Mouse (Mus musculus) limb, embryonic 14.5 days (tissue): ENCODE measurements around the gene Nadk2. TPM values are rescaled to one million over a fixed set of nuclear protein-coding genes. Genes with fewer than 3 reads are reported as not detected.

Experiments
- ATAC-seq: fragments of 200-750 bp; cut with Nextera tagmentation; 2 replicates; pipeline ENCODE4 v1.8.0; 2017; ENCODE audit warnings: low read depth, moderate number of reproducible peaks, moderate TSS enrichment; ENCODE audit not compliant: low FRiP score
- DNase-seq: peaks from one replicate; pipeline ENCODE4 v3.0.0-alpha.2; 2015; ENCODE audit warnings: low spot score
- H3K27ac ChIP-seq: fragments of 300-500 bp; sonication (generic); replicated peaks from 2 replicates; pipeline ENCODE4 v1.5.1; 2014; ENCODE audit warnings: low read depth, mild to moderate bottlenecking, low read length, moderate library complexity, mixed read lengths
- H3K27me3 ChIP-seq: fragments of 300-500 bp; sonication (generic); 2 replicates; pipeline ENCODE4 v1.6.1; 2014; ENCODE audit warnings: low read length, mixed read lengths; ENCODE audit not compliant: control insufficient read depth, insufficient read depth
- H3K36me3 ChIP-seq: fragments of 300-500 bp; sonication (generic); 2 replicates; pipeline ENCODE4 v1.6.1; 2014; ENCODE audit warnings: mild to moderate bottlenecking, low read length, moderate library complexity, mixed read lengths; ENCODE audit not compliant: control insufficient read depth, insufficient read depth
- H3K4me1 ChIP-seq: fragments of 300-500 bp; sonication (generic); 2 replicates; pipeline ENCODE4 v1.6.1; 2014; ENCODE audit warnings: antibody characterized with exemption, low read length, mixed read lengths; ENCODE audit not compliant: control insufficient read depth, insufficient read depth
- H3K4me2 ChIP-seq: fragments of 300-500 bp; sonication (generic); replicated peaks from 2 replicates; pipeline ENCODE4 v1.6.1; 2014; ENCODE audit warnings: low read depth, mild to moderate bottlenecking, low read length, moderate library complexity; ENCODE audit not compliant: severe bottlenecking
- H3K4me3 ChIP-seq: fragments of 300-500 bp; sonication (generic); replicated peaks from 2 replicates; pipeline ENCODE4 v1.5.1; 2014; ENCODE audit warnings: low read length
- H3K9ac ChIP-seq: fragments of 300-500 bp; sonication (generic); 2 replicates; pipeline ENCODE4 v1.6.1; 2014; ENCODE audit warnings: mild to moderate bottlenecking, low read depth, low read length, moderate library complexity; ENCODE audit not compliant: severe bottlenecking
- H3K9me3 ChIP-seq: fragments of 300-500 bp; sonication (generic); 2 replicates; pipeline ENCODE4 v1.6.1; 2016; ENCODE audit warnings: low read length; ENCODE audit not compliant: control insufficient read depth
- POLR2A ChIP-seq: fragments of 200-500 bp; IDR thresholded peaks from 2 replicates; pipeline ENCODE4 v1.8.0; 2012; ENCODE audit warnings: inconsistent platforms, mild to moderate bottlenecking, moderate library complexity, borderline replicate concordance; ENCODE audit not compliant: insufficient read depth, insufficient read length; ENCODE audit errors: extremely low read depth
- WGBS: fragments of 180-500 bp; shearing (Covaris S2); extraction: QIAGEN DNeasy Blood & Tissue Kit; methylation state at CpG from one replicate; pipeline ENCODE4 v1.1.7; 2014; 5-methylcytosine and 5-hydroxymethylcytosine counted together
- polyA plus RNA-seq, 2 experiments: library from polyadenylated mRNA; depleted of rRNA in 1 of 2; stranded (reverse) in 1 of 2; unstranded in 1 of 2; fragments of >200 nt; fragmentation: Nextera tagmentation in 1 of 2; extraction: Ambion mirVana in 1 of 2; gene quantifications; 2 replicates each; pipeline versions ENCODE4 v1.2.1 to v1.2.3; 2012 to 2014

Gene Nadk2
- polyA plus RNA-seq, 2 experiments = 26.7 to 31.6 TPM

GRCm38 (mm10) chr15:9074139-9074538 lies 3.1 kb downstream of the Nadk2 start:
- no peaks in the 10 kb centered on the region for H3K36me3 ChIP-seq
- no peak overlapping the region for H3K27ac ChIP-seq
- TF ChIP-seq POLR2A = no peak
- H3K9ac ChIP-seq = no peak overlapping the region
- ATAC-seq = no peak
- H3K4me3 ChIP-seq = no peak overlapping the region
- WGBS = 12% methylated on average over 2 of the region's 2 CpGs
- DNase-seq = no peak
- H3K9me3 ChIP-seq = no peaks in the 10 kb centered on the region
- H3K4me1 ChIP-seq = peaks cover 26% of the 10 kb centered on the region
- no peaks in the 10 kb centered on the region for H3K27me3 ChIP-seq
- H3K4me2 ChIP-seq = no peak overlapping the region; the same call in 1 of the 2 replicates

- H3K4me1 ChIP-seq = peaks cover 29% of the 10 kb centered on the region
- TF ChIP-seq POLR2A = no peak
- H3K4me2 ChIP-seq = no peak overlapping the region
- H3K9ac ChIP-seq = no peak overlapping the region
- no peak overlapping the region for H3K4me3 ChIP-seq
- DNase-seq (no peak), ATAC-seq (no peak)
- no peak overlapping the region for H3K27ac ChIP-seq
- no peaks in the 10 kb centered on the region for H3K9me3 ChIP-seq
- 19% methylated on average over 4 of the region's 4 CpGs for WGBS
- H3K27me3 ChIP-seq = no peaks in the 10 kb centered on the region
- no peaks in the 10 kb centered on the region for H3K36me3 ChIP-seq
These were observed 3.6 kb downstream of the Nadk2 start for GRCm38 (mm10) chr15:9074671-9075070.

- ATAC-seq (no peak), DNase-seq (no peak)
- Histone ChIP-seq H3K9ac (no peak overlapping the region), H3K9me3 (no peaks in the 10 kb centered on the region), H3K4me3 (no peak overlapping the region), H3K36me3 (no peaks in the 10 kb centered on the region), H3K27me3 (no peaks in the 10 kb centered on the region), H3K4me1 (peaks cover 24% of the 10 kb centered on the region), H3K27ac (no peak overlapping the region), H3K4me2 (no peak overlapping the region)
- TF ChIP-seq POLR2A = no peak
- 68% methylated on average over 14 of the region's 14 CpGs for WGBS
These were observed 4.6 kb downstream of the Nadk2 start for GRCm38 (mm10) chr15:9075608-9076200.

GRCm38 (mm10) chr15:9078481-9079300 lies 7.6 kb downstream of the Nadk2 start:
- Histone ChIP-seq H3K27me3 (no peaks in the 10 kb centered on the region), H3K4me3 (no peak overlapping the region), H3K27ac (no peak overlapping the region), H3K36me3 (no peaks in the 10 kb centered on the region), H3K4me2 (no peak overlapping the region), H3K4me1 (peaks cover 16% of the 10 kb centered on the region), H3K9ac (no peak overlapping the region), H3K9me3 (no peaks in the 10 kb centered on the region)
- no peak for ATAC-seq
- DNase-seq = no peak
- WGBS = 79% methylated on average over 12 of the region's 12 CpGs
- TF ChIP-seq POLR2A = no peak

- ATAC-seq = no peak
- DNase-seq = no peak
- Histone ChIP-seq H3K4me3 (no peak overlapping the region), H3K4me2 (no peak overlapping the region), H3K36me3 (peaks cover under 1% of the 10 kb centered on the region; the same call in 1 of the 2 replicates), H3K9ac (no peak overlapping the region), H3K27ac (no peak overlapping the region), H3K4me1 (peaks cover 14% of the 10 kb centered on the region), H3K9me3 (no peaks in the 10 kb centered on the region), H3K27me3 (no peaks in the 10 kb centered on the region)
- WGBS = 51% methylated on average over 5 of the region's 5 CpGs
- no peak for TF ChIP-seq POLR2A
These were observed 8.6 kb downstream of the Nadk2 start for GRCm38 (mm10) chr15:9079626-9080025.
